Mouse (Mus musculus) thymus, postnatal 0 days (tissue): ENCODE results near the gene Hhat. TPM values are rescaled to one million over a fixed set of nuclear protein-coding genes. Genes with fewer than 3 reads are reported as not detected.

ENCODE experiments used
- DNase-seq: peaks from one replicate; pipeline ENCODE4 v3.0.0-alpha.2; 2015; ENCODE audit warnings: low spot score
- polyA plus RNA-seq: library from polyadenylated mRNA; unstranded; fragments of >200 nt; fragmentation: Nextera tagmentation; extraction: Ambion mirVana; gene quantifications from 2 replicates; pipeline ENCODE4 v1.2.1, GENCODE M21; 2015

Gene Hhat
- polyA plus RNA-seq, 1 experiment from 2014 or later, result 3.7 TPM

- DNase-seq, result no peak
Observed at GRCm38 (mm10) chr1:192744880-192745239, 26.2 kb downstream of the Hhat start.

DNA sequence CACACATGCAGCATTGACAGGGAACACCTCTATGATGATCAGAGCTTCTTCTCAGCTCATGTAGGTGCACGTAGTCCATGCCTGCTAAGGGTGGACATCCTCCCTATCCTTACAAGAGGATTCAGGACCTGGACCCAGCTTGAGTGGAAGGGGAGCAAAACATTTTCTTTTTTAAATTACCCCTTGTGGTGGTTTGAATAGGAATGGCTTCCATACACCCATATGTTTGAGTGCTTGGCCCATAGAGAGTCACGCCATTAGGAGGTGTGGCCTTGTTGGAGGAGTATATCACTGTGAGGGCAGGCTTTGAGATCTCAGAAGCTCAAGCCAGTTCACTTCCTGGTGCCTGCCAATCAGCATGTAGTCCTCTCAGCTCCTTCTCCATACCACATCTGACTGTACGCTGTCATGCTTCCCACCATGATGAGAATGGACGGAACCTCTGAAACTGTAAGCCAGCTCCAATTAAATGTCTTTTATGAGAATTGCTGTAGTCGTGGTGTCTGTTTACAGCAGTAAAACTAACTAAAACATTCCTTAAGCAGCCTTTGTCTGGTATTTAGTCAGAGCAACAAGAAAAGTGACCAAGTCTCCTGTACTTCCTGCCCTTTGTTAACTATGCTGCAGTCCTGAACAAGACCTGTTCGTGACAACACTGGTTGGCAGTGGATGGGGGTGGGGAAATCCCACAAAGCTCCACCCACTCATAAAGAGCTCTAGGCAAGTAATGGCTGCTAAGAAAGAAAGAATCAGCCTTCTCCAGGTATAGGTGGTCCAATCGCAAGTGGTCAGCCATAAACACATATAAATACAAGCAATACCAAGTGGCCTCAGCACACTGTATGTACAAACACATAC is 28.4 kb downstream of the Hhat start:
- no peak for DNase-seq

DNA sequence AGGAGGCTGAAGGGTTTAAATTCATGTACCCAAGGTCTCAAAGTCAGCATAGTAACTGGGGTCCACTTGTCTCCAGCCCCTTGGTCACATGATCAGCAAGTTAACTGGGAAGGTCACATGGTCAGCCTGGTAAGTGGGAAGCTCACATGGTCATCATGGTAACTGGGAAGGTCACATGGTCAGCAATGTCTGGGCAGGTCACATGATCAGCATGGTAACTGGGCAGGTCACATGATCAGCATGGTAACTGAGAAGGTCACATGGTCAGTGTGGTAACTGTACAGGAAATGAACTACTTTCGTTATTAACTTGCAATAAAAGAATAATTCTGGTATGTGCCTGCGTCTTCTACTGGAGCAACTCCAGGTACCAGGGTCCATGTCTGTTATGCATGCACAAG is 29.1 kb downstream of the Hhat start:
- no peak for DNase-seq

DNA sequence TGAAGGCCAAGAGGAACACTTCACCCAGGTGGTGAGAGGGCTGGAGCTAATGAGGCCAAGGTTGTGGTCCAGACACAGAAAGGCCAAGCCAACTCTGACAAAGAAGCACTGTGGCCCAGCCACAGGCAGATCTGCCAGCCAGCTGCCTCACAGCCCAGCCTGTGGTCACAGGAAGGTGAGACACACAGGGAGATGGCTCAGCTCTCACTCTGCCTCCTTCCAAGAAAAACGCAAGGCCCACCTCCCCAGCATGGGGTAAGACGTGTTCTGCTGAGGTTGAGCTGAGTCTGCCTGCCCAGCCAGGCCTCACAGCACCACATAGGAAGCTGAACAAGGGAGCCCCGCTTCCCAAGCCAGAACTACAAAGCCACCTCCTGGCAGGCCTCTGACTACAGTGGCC is 34.5 kb downstream of the Hhat start:
- DNase-seq, result peak; percentile 14

GRCm38 (mm10) chr1:192736002-192736426 is 35.0 kb downstream of the Hhat start:
- no peak for DNase-seq

DNA sequence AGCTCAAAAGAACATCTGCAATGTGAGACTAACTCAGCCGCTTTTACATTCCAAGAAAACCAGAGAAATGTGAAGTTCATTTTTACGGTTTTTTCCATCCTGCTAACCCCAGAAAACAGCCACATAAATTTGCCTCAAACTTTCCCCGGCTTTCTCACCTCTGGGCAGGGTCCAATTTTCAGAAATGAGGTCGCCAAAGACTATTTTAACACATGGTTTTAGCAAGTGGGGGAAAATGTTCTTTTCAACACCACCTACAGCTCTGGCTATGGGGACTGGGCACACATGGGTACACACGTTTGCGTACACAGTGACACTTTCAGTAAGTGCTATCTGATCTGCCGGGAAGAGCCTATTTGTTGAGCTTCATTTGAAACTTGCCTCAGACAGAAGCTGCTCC is 40.5 kb downstream of the Hhat start:
- no peak for DNase-seq

GRCm38 (mm10) chr1:192726996-192727624 is 43.9 kb downstream of the Hhat start:
- peak; percentile 56 for DNase-seq

- DNase-seq, result peak; percentile 24
Observed at GRCm38 (mm10) chr1:192722147-192722546, 48.9 kb downstream of the Hhat start.

- no peak for DNase-seq
Observed at GRCm38 (mm10) chr1:192720156-192720555, 50.9 kb downstream of the Hhat start.

- DNase-seq, result peak; percentile 53
Observed at GRCm38 (mm10) chr1:192711779-192712348, 59.2 kb downstream of the Hhat start.

GRCm38 (mm10) chr1:192700339-192701073 is 70.5 kb downstream of the Hhat start:
- no peak for DNase-seq

DNA sequence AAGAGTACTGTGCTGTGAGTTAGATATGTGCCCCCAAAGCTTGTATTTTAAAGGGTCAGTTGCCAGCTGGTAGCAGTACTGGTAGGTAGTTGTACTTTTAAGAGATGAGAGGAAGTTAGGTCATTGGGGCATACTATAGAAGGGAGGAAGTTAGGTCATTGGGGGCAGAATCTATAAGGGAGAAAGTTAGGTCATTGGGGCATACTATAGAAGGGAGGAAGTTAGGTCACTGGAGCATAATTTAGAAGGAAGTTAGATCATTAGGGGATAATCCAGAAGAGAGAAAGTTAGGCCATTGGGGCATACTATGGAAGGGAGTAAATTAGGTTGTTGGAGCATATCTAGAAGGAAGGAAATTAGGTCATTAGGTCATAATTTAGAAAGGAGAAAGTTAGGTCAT is 71.9 kb downstream of the Hhat start:
- DNase-seq, result no peak

DNA sequence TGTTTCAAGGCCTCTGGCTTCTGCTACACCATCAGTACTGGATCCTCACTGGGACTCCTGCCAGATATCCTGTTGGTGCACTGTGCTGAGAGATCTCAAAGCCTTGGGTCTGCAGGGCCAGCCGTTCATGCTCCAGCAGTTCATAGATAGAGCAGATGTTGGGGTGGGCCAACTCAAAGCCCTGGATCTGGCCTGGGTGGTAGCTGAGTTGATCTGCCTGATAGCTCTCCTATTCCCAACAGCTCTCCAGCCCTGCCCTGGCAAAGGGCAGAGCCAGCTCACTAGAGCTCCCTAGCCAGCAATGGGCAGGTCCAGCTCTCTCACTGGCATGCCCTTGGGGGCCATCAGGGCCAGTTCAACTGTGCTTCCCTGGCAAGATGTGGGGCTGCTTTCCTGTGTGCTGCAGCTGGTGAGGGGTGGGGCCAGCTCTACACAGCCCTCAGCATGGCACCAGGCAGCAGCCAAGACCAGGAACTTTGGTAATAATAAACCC is 74.6 kb downstream of the Hhat start:
- no peak for DNase-seq

- no peak for DNase-seq
Observed at GRCm38 (mm10) chr1:192693644-192694043, 77.4 kb downstream of the Hhat start.

DNA sequence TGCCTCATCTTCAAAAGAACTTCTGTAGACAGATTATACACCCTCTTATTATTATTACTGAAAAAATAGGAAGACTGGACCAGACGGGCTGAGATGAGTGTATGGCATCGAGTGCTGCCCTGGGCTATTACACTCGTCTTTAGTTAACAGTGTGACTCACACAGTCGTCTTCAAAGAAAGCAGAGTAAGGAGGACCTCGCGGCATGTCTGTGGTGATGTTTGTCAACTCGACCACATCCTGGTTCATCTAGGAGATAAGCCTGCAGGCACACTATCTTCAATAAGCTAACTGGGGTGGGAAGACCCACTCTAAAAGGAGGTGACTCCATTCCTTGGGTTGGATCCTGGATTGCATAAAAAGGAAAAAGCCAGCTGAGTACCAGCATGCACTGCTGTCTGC is 78.0 kb downstream of the Hhat start:
- peak; percentile 58 for DNase-seq

- DNase-seq, result no peak
Observed at GRCm38 (mm10) chr1:192682219-192682951, 88.6 kb downstream of the Hhat start.

- DNase-seq, result no peak
Observed at GRCm38 (mm10) chr1:192677236-192677635, 93.8 kb downstream of the Hhat start.

DNA sequence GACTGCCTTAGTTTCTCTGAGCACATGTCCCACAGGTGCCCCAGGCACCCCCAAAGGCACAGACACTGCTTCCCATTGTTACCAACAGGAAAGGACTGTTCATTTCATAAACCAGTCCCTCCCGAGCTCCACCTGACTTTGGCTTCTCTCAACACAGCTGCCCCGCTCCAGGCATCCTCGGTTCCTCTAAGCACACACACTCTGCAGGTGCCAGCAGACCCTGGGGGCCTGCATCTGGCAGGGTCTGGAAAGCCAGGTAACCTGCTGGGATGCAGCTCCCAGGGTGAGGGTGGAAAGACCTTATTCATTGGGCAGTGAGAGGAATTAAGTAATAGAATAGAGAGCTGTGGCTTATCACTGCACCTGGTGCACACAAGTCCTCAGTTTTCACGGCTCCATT is 107.4 kb downstream of the Hhat start:
- DNase-seq, result no peak

- no peak for DNase-seq
Observed at GRCm38 (mm10) chr1:192663092-192663491, 107.9 kb downstream of the Hhat start.

DNA sequence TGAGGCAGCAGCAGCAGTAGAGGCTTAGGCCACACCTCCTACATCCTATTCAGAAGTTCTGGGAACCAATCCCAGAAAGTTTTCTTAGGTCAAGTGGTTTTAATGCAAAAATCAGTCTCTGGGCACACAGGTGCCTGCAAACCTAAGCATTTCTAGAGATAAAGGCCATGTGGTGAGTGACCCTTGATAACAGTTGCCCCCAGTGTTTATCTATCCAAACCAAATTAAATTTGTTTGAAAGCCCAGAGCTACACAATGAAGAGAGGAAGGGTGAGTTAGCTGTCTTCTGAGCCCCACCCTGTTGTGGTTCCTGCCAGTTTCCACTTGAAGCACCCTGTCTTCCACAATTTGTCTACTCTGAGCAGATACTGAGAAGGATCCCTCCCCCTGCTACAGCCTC is 109.4 kb downstream of the Hhat start:
- DNase-seq, result no peak

DNA sequence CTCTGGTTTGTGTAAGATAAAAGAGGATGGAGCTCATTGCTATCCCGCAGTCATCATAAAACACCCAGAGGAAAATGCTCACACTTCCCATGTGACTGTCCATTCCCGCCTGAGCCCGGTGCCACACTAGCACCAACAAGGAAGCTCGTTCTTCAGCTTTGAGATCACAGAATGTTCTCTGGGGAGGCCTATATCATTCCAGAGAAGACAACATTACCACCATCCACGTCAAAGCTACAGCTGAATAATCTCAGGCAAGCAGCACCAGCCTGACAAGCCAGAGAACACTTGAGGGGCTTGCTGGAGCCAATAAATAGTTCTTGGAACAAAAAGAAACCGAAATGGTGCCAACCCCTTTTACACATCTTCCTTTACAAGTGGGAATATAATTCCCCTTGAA is 113.6 kb downstream of the Hhat start:
- no peak for DNase-seq
